Mouse (Mus musculus) Patski (cell line): ENCODE data around the gene 1700042G07Rik. TPM values are rescaled to one million over a fixed set of nuclear protein-coding genes. Genes with fewer than 3 reads are reported as not detected.
A peak's percentile ranks its signal among the peaks of the same experiment; 100 is the strongest.

Experiments used
- ATAC-seq: fragments of 100-300 bp; one replicate; pipeline ENCODE4 v1.8.0; 2021
- CTCF ChIA-PET: fragments of 350-600 bp; sonication (Branson Sonifier 250); formaldehyde crosslinking; loops from one replicate; lab custom pipeline; 2022; ENCODE audit warnings: inconsistent platforms; lab: Charles Lee
- POLR2A ChIA-PET: fragments of 350-600 bp; sonication (Branson Sonifier 250); formaldehyde crosslinking; loops from one replicate; lab custom pipeline; 2022; ENCODE audit warnings: antibody characterized with exemption, inconsistent platforms; lab: Charles Lee
- DNase-seq: peaks from one replicate; pipeline ENCODE4 v3.0.0-alpha.2; 2011; ENCODE audit warnings: low read depth, low spot score
- H3K27me3 ChIP-seq: fragments of 371-371 bp; one replicate; pipeline ENCODE4 v1.5.1; 2021
- CTCF ChIP-seq: fragments of 100-300 bp; IDR thresholded peaks from one replicate; pipeline ENCODE4 v1.5.1; 2021
- in situ Hi-C: fragments of 300-500 bp; cut with MboI; formaldehyde crosslinking; loops from 3 replicates; pipeline ENCODE4 v1.11.1; 2018; ENCODE audit warnings: low pct_unique_long_range_greater_than_20kb, mixed read lengths
- polyA plus RNA-seq: library from polyadenylated mRNA; unstranded; gene quantifications from one replicate; pipeline ENCODE4 v1.2.3, GENCODE M21; 2021

The 1700042G07Rik gene
- polyA plus RNA-seq, 1 experiment from 2014 or later: not detected

- CTCF ChIA-PET: no interaction called here
- in situ Hi-C loops: no loop called here
- POLR2A ChIA-PET: interaction anchor here (1.8 kb wide), 1 partner anchor 8 kb away, joined by 5 read pairs; the partner anchor contains the start of gene Lurap1
- DNase-seq: no peak
- TF ChIP-seq CTCF: no peak
- no peak for ATAC-seq
- no peaks in the 10 kb centered on the region for H3K27me3 ChIP-seq
Measured at GRCm38 (mm10) chr4:116142269-116142668, 30.9 kb upstream of the 1700042G07Rik start.

- ChIA-PET POLR2A (no interaction called here), CTCF (no interaction called here)
- TF ChIP-seq CTCF: no peak
- no peaks in the 10 kb centered on the region for H3K27me3 ChIP-seq
- in situ Hi-C loops: no loop called here
- ATAC-seq (no peak), DNase-seq (no peak)
Measured at GRCm38 (mm10) chr4:116143317-116143811, 29.8 kb upstream of the 1700042G07Rik start.

- no peaks in the 10 kb centered on the region for H3K27me3 ChIP-seq
- in situ Hi-C loops: no loop called here
- POLR2A ChIA-PET: interaction anchor here (0.6 kb wide), 2 partner anchors 158 to 640 kb away, joined by 3 read pairs; no protein-coding TSS in a partner anchor
- TF ChIP-seq CTCF: no peak
- DNase-seq: no peak
- CTCF ChIA-PET: no interaction called here
- ATAC-seq: peak; percentile 78
Measured at GRCm38 (mm10) chr4:116143891-116144717, 29.1 kb upstream of the 1700042G07Rik start.

- in situ Hi-C loops: no loop called here
- TF ChIP-seq CTCF: no peak
- no peaks in the 10 kb centered on the region for H3K27me3 ChIP-seq
- ATAC-seq (no peak), DNase-seq (no peak)
- ChIA-PET POLR2A (interaction anchor here (0.6 kb wide), 1 partner anchor 69 kb away, joined by 3 read pairs; no protein-coding TSS in a partner anchor), CTCF (no interaction called here)
Measured at GRCm38 (mm10) chr4:116149812-116150155, 23.4 kb upstream of the 1700042G07Rik start.

- no peaks in the 10 kb centered on the region for H3K27me3 ChIP-seq
- peak; percentile 87 for ATAC-seq
- in situ Hi-C loops: no loop called here
- ChIA-PET CTCF (no interaction called here), POLR2A (interaction anchor here (0.6 to 1.3 kb wide), 2 partner anchors 9 to 69 kb away, joined by 3 to 5 read pairs; no protein-coding TSS in a partner anchor)
- DNase-seq: no peak
- TF ChIP-seq CTCF: no peak
Measured at GRCm38 (mm10) chr4:116150156-116150861, 22.9 kb upstream of the 1700042G07Rik start.

- no peak for DNase-seq
- H3K27me3 ChIP-seq: no peaks in the 10 kb centered on the region
- ChIA-PET CTCF (no interaction called here), POLR2A (interaction anchor here (1.3 kb wide), 1 partner anchor 9 kb away, joined by 5 read pairs; no protein-coding TSS in a partner anchor)
- peak; percentile 29 for ATAC-seq
- TF ChIP-seq CTCF: no peak
- in situ Hi-C loops: no loop called here
Measured at GRCm38 (mm10) chr4:116150862-116151221, 22.3 kb upstream of the 1700042G07Rik start.

GRCm38 (mm10) chr4:116151238-116151637 lies 21.9 kb upstream of the 1700042G07Rik start, which contains the start of gene Lurap1:
Gene Lurap1, minus strand, starts transcription at chr4:116151338.
- H3K27me3 ChIP-seq: no peaks in the 10 kb centered on the region
- in situ Hi-C loops: no loop called here
- ATAC-seq (no peak), DNase-seq (no peak)
- ChIA-PET CTCF (no interaction called here), POLR2A (interaction anchor here (1.3 kb wide), 1 partner anchor 10 kb away, joined by 5 read pairs; no protein-coding TSS in a partner anchor)
- TF ChIP-seq CTCF: no peak

- no peak for TF ChIP-seq CTCF
- no peaks in the 10 kb centered on the region for H3K27me3 ChIP-seq
- in situ Hi-C loops: no loop called here
- ATAC-seq (no peak), DNase-seq (no peak)
- ChIA-PET POLR2A (no interaction called here), CTCF (no interaction called here)
Measured at GRCm38 (mm10) chr4:116152702-116153101, 20.5 kb upstream of the 1700042G07Rik start.

- CTCF ChIA-PET: interaction anchor here (1.1 to 1.6 kb wide), 2 partner anchors 18 to 34 kb away, joined by 3 read pairs; partner anchors contain the start of genes Pomgnt1 and Rad54l
- POLR2A ChIA-PET: no interaction called here
- DNase-seq (no peak), ATAC-seq (no peak)
- no peak for TF ChIP-seq CTCF
- in situ Hi-C loops: no loop called here
- no peaks in the 10 kb centered on the region for H3K27me3 ChIP-seq
Measured at GRCm38 (mm10) chr4:116157882-116158281, 15.3 kb upstream of the 1700042G07Rik start.

GRCm38 (mm10) chr4:116159912-116160311 lies 13.3 kb upstream of the 1700042G07Rik start:
- ChIA-PET CTCF (no interaction called here), POLR2A (interaction anchor here (0.5 kb wide), 1 partner anchor 11 kb away, joined by 3 read pairs; no protein-coding TSS in a partner anchor)

More at GRCm38 (mm10) chr4:116159912-116160311, 13.3 kb upstream of the 1700042G07Rik start:
- no peak for ATAC-seq
- no peak for DNase-seq
- TF ChIP-seq CTCF: no peak
- in situ Hi-C loops: no loop called here
- H3K27me3 ChIP-seq: no peaks in the 10 kb centered on the region
